Mouse (Mus musculus) ES-CJ7 (cell line): ENCODE data around the gene Prkab1.

Source experiments
- DNase-seq: peaks from one replicate; pipeline ENCODE4 v3.0.0; 2011; ENCODE audit warnings: low read depth, low spot score

The Prkab1 gene

GRCm38 (mm10) chr5:115979134-115979696 lies 45.1 kb downstream of the Prkab1 start:
- DNase-seq: peak; percentile 80

GRCm38 (mm10) chr5:115978255-115978654 lies 46.1 kb downstream of the Prkab1 start:
- DNase-seq: no peak

GRCm38 (mm10) chr5:115977757-115978156 lies 46.6 kb downstream of the Prkab1 start:
- no peak for DNase-seq

GRCm38 (mm10) chr5:115977266-115977665 lies 47.0 kb downstream of the Prkab1 start:
- no peak for DNase-seq

- DNase-seq: no peak
Observed at GRCm38 (mm10) chr5:115976446-115976845, 47.9 kb downstream of the Prkab1 start.

GRCm38 (mm10) chr5:115975672-115976071 lies 48.6 kb downstream of the Prkab1 start:
- DNase-seq: no peak

- DNase-seq: no peak
Observed at GRCm38 (mm10) chr5:115971236-115971635, 53.1 kb downstream of the Prkab1 start.
